Comparison of ENCODE assay signal across 10 mouse cellular contexts in the genomic region with DNA sequence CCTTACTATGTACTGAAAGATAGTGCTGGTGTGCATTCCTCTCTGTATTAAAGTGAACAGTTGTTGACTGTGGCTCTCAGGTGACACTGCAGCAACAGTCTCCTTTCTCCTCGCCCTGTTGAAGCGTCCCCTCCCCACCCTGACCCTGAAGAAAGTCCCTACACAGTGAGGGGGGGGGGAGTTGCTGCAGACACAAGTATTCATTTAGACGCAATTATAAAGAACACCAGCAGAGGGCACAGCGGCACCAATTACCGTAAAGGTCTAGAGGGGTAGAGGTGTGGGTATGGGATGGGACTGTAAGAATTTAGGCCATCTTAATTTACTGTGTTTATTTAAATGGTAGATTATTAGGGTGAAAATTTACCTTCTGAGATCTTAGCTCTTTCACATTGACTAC. TPM values are rescaled to one million over a fixed set of nuclear protein-coding genes. Genes with fewer than 3 reads are reported as not detected.
DNase-seq lines count a peak whose midpoint lies in the region; ATAC-seq and TF ChIP-seq lines count a peak whose summit lies in the region.
"Had no signal": no experiment of that assay in that cellular context is flagged by ENCODE, and none has a peak within 500 bp of the region (broad histone marks: within the 10 kb centered on the region; RNA-seq: fewer than 3 reads in every experiment).

No protein-coding gene starts in this region.

- H3K4me2 ChIP-seq in forebrain, postnatal 0 days (ENCODE audit: low read depth): no peak overlapping the region
- H3K4me2 ChIP-seq in forebrain, embryonic 15.5 days (replicated peaks): no peak overlapping the region
- H3K4me2 ChIP-seq in midbrain, embryonic 11.5 days: no peak overlapping the region
- no peak overlapping the region for H3K4me2 ChIP-seq in midbrain, embryonic 15.5 days
- H3K4me2 ChIP-seq: embryonic facial prominence, embryonic 15.5 days had no signal

- no peak; the same call in 1 of the 2 replicates for ATAC-seq in forebrain, postnatal 0 days
- no peak for ATAC-seq in forebrain, embryonic 15.5 days (replicated peaks)
- ATAC-seq in midbrain, embryonic 11.5 days (ENCODE audit: low FRiP score): no peak
- ATAC-seq in midbrain, embryonic 15.5 days (replicated peaks): no peak
- peak; percentile 79 for ATAC-seq in granulocyte monocyte progenitor cell, adult 5-6 weeks (replicated peaks; ENCODE audit: poor library complexity, severe bottlenecking)

- H3K4me3 ChIP-seq in forebrain, postnatal 0 days (ENCODE audit: low read depth, low read length): no peak overlapping the region
- H3K4me3 ChIP-seq in forebrain, embryonic 15.5 days: no peak overlapping the region
- H3K4me3 ChIP-seq in midbrain, embryonic 11.5 days (ENCODE audit: low read depth, low read length): no peak overlapping the region
- no peak overlapping the region for H3K4me3 ChIP-seq in midbrain, embryonic 15.5 days
- H3K4me3 ChIP-seq: embryonic facial prominence, embryonic 15.5 days had no signal

- no peaks in the 10 kb centered on the region for H3K4me1 ChIP-seq in forebrain, postnatal 0 days (ENCODE audit: insufficient read depth)
- H3K4me1 ChIP-seq in forebrain, embryonic 15.5 days: no peaks in the 10 kb centered on the region
- H3K4me1 ChIP-seq in midbrain, embryonic 11.5 days (ENCODE audit: control insufficient read depth, insufficient read depth, low read length): no peaks in the 10 kb centered on the region
- H3K4me1 ChIP-seq in midbrain, embryonic 15.5 days: no peaks in the 10 kb centered on the region
- H3K4me1 ChIP-seq: embryonic facial prominence, embryonic 15.5 days had no signal

- 63% methylated on average over 5 of the region's 5 CpGs for WGBS in forebrain, postnatal 0 days
- WGBS in forebrain, embryonic 15.5 days: 65% methylated on average over 5 of the region's 5 CpGs
- 73% methylated on average over 5 of the region's 5 CpGs for WGBS in midbrain, embryonic 11.5 days
- 74% methylated on average over 5 of the region's 5 CpGs for WGBS in midbrain, embryonic 15.5 days

- no peaks in the 10 kb centered on the region for H3K27me3 ChIP-seq in forebrain, postnatal 0 days (ENCODE audit: insufficient read depth, low read length)
- no peaks in the 10 kb centered on the region for H3K27me3 ChIP-seq in forebrain, embryonic 15.5 days
- no peaks in the 10 kb centered on the region for H3K27me3 ChIP-seq in midbrain, embryonic 11.5 days (ENCODE audit: control insufficient read depth, insufficient read depth, low read length)
- no peaks in the 10 kb centered on the region for H3K27me3 ChIP-seq in midbrain, embryonic 15.5 days (replicated peaks)
- H3K27me3 ChIP-seq: embryonic facial prominence, embryonic 15.5 days had no signal

- DNase-seq in forebrain, postnatal 0 days: peak; percentile 36
- peak; percentile 92 for DNase-seq in midbrain, embryonic 11.5 days (ENCODE audit: low spot score, missing footprints)
- DNase-seq in thymus, postnatal 14 days: peak; percentile 63
- no peak for DNase-seq in spleen, postnatal 4 days (ENCODE audit: low spot score in 2 of 2)
- DNase-seq in layer of hippocampus, postnatal 14 days (ENCODE audit: low spot score in 2 of 2): no peak
- DNase-seq: right cerebral cortex, postnatal 25 days had no signal

- no peak overlapping the region for H3K27ac ChIP-seq in forebrain, postnatal 0 days (ENCODE audit: low read depth, low read length)
- no peak overlapping the region for H3K27ac ChIP-seq in forebrain, embryonic 15.5 days (replicated peaks)
- H3K27ac ChIP-seq in midbrain, embryonic 11.5 days (ENCODE audit: low read depth, low read length): no peak overlapping the region
- no peak overlapping the region for H3K27ac ChIP-seq in midbrain, embryonic 15.5 days
- H3K27ac ChIP-seq: embryonic facial prominence, embryonic 15.5 days had no signal

- no peaks in the 10 kb centered on the region for H3K9me3 ChIP-seq in forebrain, postnatal 0 days (ENCODE audit: low read length)
- no peaks in the 10 kb centered on the region for H3K9me3 ChIP-seq in forebrain, embryonic 15.5 days
- H3K9me3 ChIP-seq in midbrain, embryonic 11.5 days (ENCODE audit: control insufficient read depth, low read length): no peaks in the 10 kb centered on the region
- no peaks in the 10 kb centered on the region for H3K9me3 ChIP-seq in midbrain, embryonic 15.5 days
- H3K9me3 ChIP-seq: embryonic facial prominence, embryonic 15.5 days had no signal

- peak; percentile 69 for TF ChIP-seq CTCF in forebrain, postnatal 0 days (IDR thresholded peaks at IDR 0.05; ENCODE audit: low read depth)

- peaks cover 19% of the 10 kb centered on the region for H3K36me3 ChIP-seq in forebrain, postnatal 0 days (ENCODE audit: insufficient read depth)
- H3K36me3 ChIP-seq in forebrain, embryonic 15.5 days: peaks cover 19% of the 10 kb centered on the region
- H3K36me3 ChIP-seq in midbrain, embryonic 11.5 days (ENCODE audit: control insufficient read depth, insufficient read depth, low read length): 0 out of 2 replicates have a peak, but pooled peaks cover 3% of the 10 kb centered on the region
- H3K36me3 ChIP-seq in midbrain, embryonic 15.5 days (replicated peaks): 0 out of 2 replicates have a peak, but pooled peaks cover 10% of the 10 kb centered on the region

- H3K9ac ChIP-seq in forebrain, postnatal 0 days: no peak overlapping the region
- H3K9ac ChIP-seq in forebrain, embryonic 15.5 days (replicated peaks): no peak overlapping the region
- no peak overlapping the region for H3K9ac ChIP-seq in midbrain, embryonic 11.5 days (ENCODE audit: low read length)
- H3K9ac ChIP-seq in midbrain, embryonic 15.5 days: no peak overlapping the region
- H3K9ac ChIP-seq: embryonic facial prominence, embryonic 15.5 days had no signal

RNA-seq across cellular contexts. Expression of a gene that starts 17.7 kb away (rescaled TPM):
- 92.4 and 116 TPM in 2 replicates for total RNA-seq in forebrain, postnatal 0 days (2014; rRNA removed)
- 14.1 and 24.8 TPM in 2 replicates for polyA plus RNA-seq in forebrain, postnatal 0 days (2015; fragmentation: Nextera tagmentation; extraction: Ambion mirVana)
- 31.8 and 33.5 TPM in 2 replicates for polyA plus RNA-seq in forebrain, embryonic 15.5 days (2015; fragmentation: Nextera tagmentation; extraction: Ambion mirVana)
- polyA plus RNA-seq in midbrain, embryonic 11.5 days (2014; fragmentation: Nextera tagmentation; extraction: Ambion mirVana): 30.7 and 32.3 TPM in 2 replicates
- polyA plus RNA-seq in midbrain, embryonic 15.5 days (2015; fragmentation: Nextera tagmentation; extraction: Ambion mirVana): 45.0 and 50.3 TPM in 2 replicates
- 38.0 and 47.4 TPM in 2 replicates for total RNA-seq in granulocyte monocyte progenitor cell, adult 5-6 weeks (2014; fragmentation: Nextera tagmentation)
- total RNA-seq in granulocyte monocyte progenitor cell, adult 5-6 weeks (2017): 54.0 and 54.3 TPM in 2 replicates
- total RNA-seq in layer of hippocampus, postnatal 14 days (2021): 100 to 1,000 TPM; 149 to 156 TPM

Comparison
In these comparisons a context has a peak if more than half of its experiments do, and no peak if none do; other contexts are left out.
1. DNase-seq: peak in forebrain, postnatal 0 days (single experiment), midbrain, embryonic 11.5 days (single experiment) and thymus, postnatal 14 days (single experiment); none in spleen, postnatal 4 days (0 of 2) and layer of hippocampus, postnatal 14 days (0 of 2).